ENCODE assay signal across 8 mouse cellular contexts in genomic region chr8:70072441-70073069, GRCm38 (mm10). TPM values are rescaled to one million over a fixed set of nuclear protein-coding genes. Genes with fewer than 3 reads are reported as not detected.
DNase-seq lines count a peak whose midpoint lies in the region; ATAC-seq lines count a peak whose summit lies in the region.

Tm6sf2 (plus strand) TSS chr8:70072924.

- no peak; the same call in 1 of the 2 replicates for ATAC-seq in midbrain, embryonic 11.5 days (ENCODE audit: low FRiP score)
- peak; percentile 37; the same call in 1 of the 2 replicates for ATAC-seq in forebrain, embryonic 14.5 days
- 0 out of 2 replicates have a peak, but pooled peaks have one; percentile 35 for ATAC-seq in hindbrain, embryonic 11.5 days (ENCODE audit: low FRiP score)
- ATAC-seq in limb, embryonic 12.5 days (ENCODE audit: insufficient number of reproducible peaks, insufficient read depth, low FRiP score, low TSS enrichment, low read depth), result peak; percentile 44
- peak; percentile 65 for ATAC-seq in midbrain, embryonic 13.5 days

- peaks cover 50% of the 10 kb centered on the region for H3K36me3 ChIP-seq in midbrain, embryonic 10.5 days
- peaks cover 19% of the 10 kb centered on the region for H3K36me3 ChIP-seq in midbrain, embryonic 11.5 days (ENCODE audit: control insufficient read depth, insufficient read depth, low read length)
- H3K36me3 ChIP-seq in forebrain, embryonic 14.5 days (ENCODE audit: control insufficient read depth, insufficient read depth, low read length), result peaks cover 47% of the 10 kb centered on the region
- peaks cover 2% of the 10 kb centered on the region; the same call in 1 of the 2 replicates for H3K36me3 ChIP-seq in hindbrain, embryonic 11.5 days (ENCODE audit: control insufficient read depth, insufficient read depth, low read length)
- peaks cover 48% of the 10 kb centered on the region for H3K36me3 ChIP-seq in limb, embryonic 12.5 days
- H3K36me3 ChIP-seq in midbrain, embryonic 13.5 days, result peaks cover 51% of the 10 kb centered on the region

- WGBS in midbrain, embryonic 10.5 days, result 14% methylated on average over 23 of the region's 27 CpGs
- 8% methylated on average over 23 of the region's 27 CpGs for WGBS in midbrain, embryonic 11.5 days
- 12% methylated on average over 15 of the region's 27 CpGs for WGBS in forebrain, embryonic 14.5 days
- WGBS in hindbrain, embryonic 11.5 days, result 15% methylated on average over 21 of the region's 27 CpGs
- 10% methylated on average over 19 of the region's 27 CpGs for WGBS in limb, embryonic 12.5 days
- WGBS in midbrain, embryonic 13.5 days, result 14% methylated on average over 21 of the region's 27 CpGs

- H3K4me2 ChIP-seq in midbrain, embryonic 11.5 days, result no peak within 1 kb of the TSS
- H3K4me2 ChIP-seq in forebrain, embryonic 14.5 days (ENCODE audit: low read length), result no peak within 1 kb of the TSS
- no peak within 1 kb of the TSS for H3K4me2 ChIP-seq in hindbrain, embryonic 11.5 days (replicated peaks; ENCODE audit: low read depth, low read length)
- peak within 1 kb of the TSS; percentile 53 for H3K4me2 ChIP-seq in limb, embryonic 12.5 days
- no peak within 1 kb of the TSS for H3K4me2 ChIP-seq in midbrain, embryonic 13.5 days (replicated peaks)

- H3K27ac ChIP-seq in midbrain, embryonic 10.5 days (replicated peaks), result no peak within 1 kb of the TSS
- no peak within 1 kb of the TSS for H3K27ac ChIP-seq in midbrain, embryonic 11.5 days (ENCODE audit: low read depth, low read length)
- no peak within 1 kb of the TSS for H3K27ac ChIP-seq in forebrain, embryonic 14.5 days (ENCODE audit: low read depth, low read length)
- H3K27ac ChIP-seq in hindbrain, embryonic 11.5 days (ENCODE audit: low read depth, low read length), result no peak within 1 kb of the TSS
- no peak within 1 kb of the TSS for H3K27ac ChIP-seq in limb, embryonic 12.5 days
- no peak within 1 kb of the TSS for H3K27ac ChIP-seq in midbrain, embryonic 13.5 days

- peaks cover 9% of the 10 kb centered on the region for H3K4me1 ChIP-seq in midbrain, embryonic 10.5 days
- no peaks in the 10 kb centered on the region for H3K4me1 ChIP-seq in midbrain, embryonic 11.5 days (ENCODE audit: control insufficient read depth, insufficient read depth, low read length)
- H3K4me1 ChIP-seq in forebrain, embryonic 14.5 days (ENCODE audit: control insufficient read depth, insufficient read depth, low read length), result no peaks in the 10 kb centered on the region
- no peaks in the 10 kb centered on the region for H3K4me1 ChIP-seq in hindbrain, embryonic 11.5 days (replicated peaks; ENCODE audit: control insufficient read depth, insufficient read depth, low read length)
- H3K4me1 ChIP-seq in limb, embryonic 12.5 days (replicated peaks), result peaks cover 8% of the 10 kb centered on the region
- no peaks in the 10 kb centered on the region for H3K4me1 ChIP-seq in midbrain, embryonic 13.5 days (replicated peaks)

- no peaks in the 10 kb centered on the region for H3K9me3 ChIP-seq in midbrain, embryonic 10.5 days (replicated peaks)
- H3K9me3 ChIP-seq in midbrain, embryonic 11.5 days (ENCODE audit: control insufficient read depth, low read length), result no peaks in the 10 kb centered on the region
- H3K9me3 ChIP-seq in forebrain, embryonic 14.5 days (replicated peaks; ENCODE audit: control insufficient read depth, low read length), result no peaks in the 10 kb centered on the region
- H3K9me3 ChIP-seq in hindbrain, embryonic 11.5 days (ENCODE audit: control insufficient read depth, low read length), result no peaks in the 10 kb centered on the region
- H3K9me3 ChIP-seq in limb, embryonic 12.5 days, result no peaks in the 10 kb centered on the region
- H3K9me3 ChIP-seq in midbrain, embryonic 13.5 days, result no peaks in the 10 kb centered on the region

- DNase-seq in midbrain, embryonic 10.5 days (ENCODE audit: low spot score), result no peak
- no peak for DNase-seq in midbrain, embryonic 11.5 days (ENCODE audit: low spot score, missing footprints)
- DNase-seq in forebrain, embryonic 14.5 days (ENCODE audit: low spot score), result no peak
- no peak for DNase-seq in hindbrain, embryonic 11.5 days (ENCODE audit: low spot score)
- no peak for DNase-seq in layer of hippocampus, postnatal 36 days
- DNase-seq in left cerebral cortex, adult 8-10 months (ENCODE audit: low spot score in 2 of 2), result no peak

- peaks cover 18% of the 10 kb centered on the region; the same call in 1 of the 2 replicates for H3K27me3 ChIP-seq in midbrain, embryonic 10.5 days (ENCODE audit: low read depth, poor library complexity, severe bottlenecking)
- no peaks in the 10 kb centered on the region for H3K27me3 ChIP-seq in midbrain, embryonic 11.5 days (ENCODE audit: control insufficient read depth, insufficient read depth, low read length)
- H3K27me3 ChIP-seq in forebrain, embryonic 14.5 days (replicated peaks; ENCODE audit: control insufficient read depth, insufficient read depth, low read length), result no peaks in the 10 kb centered on the region
- no peaks in the 10 kb centered on the region for H3K27me3 ChIP-seq in hindbrain, embryonic 11.5 days (ENCODE audit: control insufficient read depth, insufficient read depth, low read length)
- peaks cover 11% of the 10 kb centered on the region for H3K27me3 ChIP-seq in limb, embryonic 12.5 days
- H3K27me3 ChIP-seq in midbrain, embryonic 13.5 days, result no peaks in the 10 kb centered on the region

- no peak within 1 kb of the TSS for H3K9ac ChIP-seq in midbrain, embryonic 11.5 days (ENCODE audit: low read length)
- H3K9ac ChIP-seq in forebrain, embryonic 14.5 days (ENCODE audit: low read length), result no peak within 1 kb of the TSS
- H3K9ac ChIP-seq in hindbrain, embryonic 11.5 days (ENCODE audit: low read depth, low read length), result no peak within 1 kb of the TSS
- H3K9ac ChIP-seq in limb, embryonic 12.5 days (replicated peaks), result no peak within 1 kb of the TSS; the same call in 1 of the 2 replicates
- H3K9ac ChIP-seq in midbrain, embryonic 13.5 days (replicated peaks), result no peak within 1 kb of the TSS

- peak within 1 kb of the TSS; percentile 27; the same call in 1 of the 2 replicates for H3K4me3 ChIP-seq in midbrain, embryonic 10.5 days
- H3K4me3 ChIP-seq in midbrain, embryonic 11.5 days (ENCODE audit: low read depth, low read length), result no peak within 1 kb of the TSS
- H3K4me3 ChIP-seq in forebrain, embryonic 14.5 days (ENCODE audit: low read depth, low read length), result no peak within 1 kb of the TSS
- H3K4me3 ChIP-seq in hindbrain, embryonic 11.5 days (ENCODE audit: low read depth, low read length), result no peak within 1 kb of the TSS
- peak within 1 kb of the TSS; percentile 18 for H3K4me3 ChIP-seq in limb, embryonic 12.5 days (replicated peaks)
- H3K4me3 ChIP-seq in midbrain, embryonic 13.5 days (replicated peaks), result no peak within 1 kb of the TSS

RNA-seq across cellular contexts. Expression of gene Tm6sf2, which starts in this region (rescaled TPM):
- polyA plus RNA-seq in midbrain, embryonic 10.5 days (2016; fragmentation: Nextera tagmentation; extraction: Ambion mirVana), result 0.69 and 1.1 TPM in 2 replicates
- polyA plus RNA-seq in midbrain, embryonic 11.5 days (2014; fragmentation: Nextera tagmentation; extraction: Ambion mirVana), result 0.95 and 1.6 TPM in 2 replicates
- polyA plus RNA-seq in forebrain, embryonic 14.5 days (2014; fragmentation: Nextera tagmentation; extraction: Ambion mirVana), result 0.11 and 0.73 TPM in 2 replicates
- 0.86 and 1.4 TPM in 2 replicates for polyA plus RNA-seq in hindbrain, embryonic 11.5 days (2014; fragmentation: Nextera tagmentation; extraction: Ambion mirVana)
- 0.79 and 0.96 TPM in 2 replicates for polyA plus RNA-seq in limb, embryonic 12.5 days (2016; fragmentation: Nextera tagmentation; extraction: Ambion mirVana)
- polyA plus RNA-seq in midbrain, embryonic 13.5 days (2015; fragmentation: Nextera tagmentation; extraction: Ambion mirVana), result 1.8 TPM in 2 replicates
- 1 to 10 TPM; 5.0 to 8.5 TPM for total RNA-seq in layer of hippocampus, postnatal 36 days (2021)
- 1 to 10 TPM; 1.1 to 4.6 (median 1.4) TPM for total RNA-seq in left cerebral cortex, adult 8-10 months (2022)

Comparison
In these comparisons a context has a peak if more than half of its experiments do, and no peak if none do; other contexts are left out.
1. Peak in ATAC-seq in forebrain, embryonic 14.5 days; RNA of the gene not detected or under 1 TPM.
2. Peak in ATAC-seq, H3K4me3 ChIP-seq and H3K4me2 ChIP-seq in limb, embryonic 12.5 days; RNA of the gene not detected or under 1 TPM.